Mouse (Mus musculus): ENCODE results near the gene Obp1a. TPM values are rescaled to one million over a fixed set of nuclear protein-coding genes. Genes with fewer than 3 reads are reported as not detected.

Gene Obp1a
- not detected for polyA plus RNA-seq (2014; fragmentation: Illumina TruSeq; extraction: RNeasy Lipid Tissue Mini Kit (QIAGEN cat#74804); ENCODE audit: low replicate concordance)

GRCm38 (mm10) chrX:78091274-78091673 lies at the start of gene Obp1a:
TSS of gene Obp1a (minus strand) at chrX:78091374.

GRCm38 (mm10) chrX:78125167-78125566 lies 34.0 kb upstream of the Obp1a start, which contains the start of gene Gm5938:
TSS of gene Gm5938 (plus strand) at chrX:78125467.

Other genes starting within 250 kb of the Obp1a start
- gene Pbsn, start 237.8 kb downstream of the Obp1a start, polyA plus RNA-seq (2014; fragmentation: Illumina TruSeq; extraction: RNeasy Lipid Tissue Mini Kit (QIAGEN cat#74804); ENCODE audit: low replicate concordance) = not detected
- not detected for gene Gm14744, start 226.6 kb downstream of the Obp1a start, polyA plus RNA-seq (2014; fragmentation: Illumina TruSeq; extraction: RNeasy Lipid Tissue Mini Kit (QIAGEN cat#74804); ENCODE audit: low replicate concordance)
- not detected for gene 5430402E10Rik, start 166.3 kb downstream of the Obp1a start, polyA plus RNA-seq (2014; fragmentation: Illumina TruSeq; extraction: RNeasy Lipid Tissue Mini Kit (QIAGEN cat#74804); ENCODE audit: low replicate concordance)
- not detected for gene Gm5938, start 34.1 kb upstream of the Obp1a start, polyA plus RNA-seq (2014; fragmentation: Illumina TruSeq; extraction: RNeasy Lipid Tissue Mini Kit (QIAGEN cat#74804); ENCODE audit: low replicate concordance)
- gene Obp1b, start 95.4 kb upstream of the Obp1a start, polyA plus RNA-seq (2014; fragmentation: Illumina TruSeq; extraction: RNeasy Lipid Tissue Mini Kit (QIAGEN cat#74804); ENCODE audit: low replicate concordance) = not detected
- gene Gm14743, start 154.5 kb upstream of the Obp1a start, polyA plus RNA-seq (2014; fragmentation: Illumina TruSeq; extraction: RNeasy Lipid Tissue Mini Kit (QIAGEN cat#74804); ENCODE audit: low replicate concordance) = not detected

Data from small intestine, adult 10 weeks (tissue).